Mouse (Mus musculus) left cerebral cortex, adult 11 months (tissue): Measurements from ENCODE around the gene Nppa.

Experiments
- DNase-seq: peaks from one replicate; pipeline ENCODE4 v3.0.0; 2022; ENCODE audit warnings: low spot score

Gene Nppa

GRCm38 (mm10) chr4:148000202-148000772 is at the start of gene Nppa:
Gene Nppa, plus strand, starts transcription at chr4:148000722.
- DNase-seq, result no peak

GRCm38 (mm10) chr4:147953590-147953989 is 46.9 kb upstream of the Nppa start:
- no peak for DNase-seq

GRCm38 (mm10) chr4:147957141-147957540 is 43.4 kb upstream of the Nppa start:
- no peak for DNase-seq

GRCm38 (mm10) chr4:147959881-147960831 is 40.4 kb upstream of the Nppa start:
- no peak for DNase-seq

- no peak for DNase-seq
Measured at GRCm38 (mm10) chr4:147962781-147963180, 37.7 kb upstream of the Nppa start.

GRCm38 (mm10) chr4:147963623-147964022 is 36.9 kb upstream of the Nppa start:
- DNase-seq, result no peak

GRCm38 (mm10) chr4:147965712-147966111 is 34.8 kb upstream of the Nppa start:
- no peak for DNase-seq

- no peak for DNase-seq
Measured at GRCm38 (mm10) chr4:147968816-147969215, 31.7 kb upstream of the Nppa start.

GRCm38 (mm10) chr4:147969337-147969736 is 31.2 kb upstream of the Nppa start:
- no peak for DNase-seq

- DNase-seq, result no peak
Measured at GRCm38 (mm10) chr4:147976237-147976636, 24.3 kb upstream of the Nppa start.

- no peak for DNase-seq
Measured at GRCm38 (mm10) chr4:147977726-147978125, 22.8 kb upstream of the Nppa start.

GRCm38 (mm10) chr4:147978391-147978790 is 22.1 kb upstream of the Nppa start:
- DNase-seq, result no peak

- DNase-seq, result no peak
Measured at GRCm38 (mm10) chr4:147979441-147979860, 21.1 kb upstream of the Nppa start.

- DNase-seq, result no peak
Measured at GRCm38 (mm10) chr4:147985205-147986132, 15.1 kb upstream of the Nppa start, which contains the start of gene Nppb. Gene Nppb, plus strand, starts transcription at chr4:147985788.

- no peak for DNase-seq
Measured at GRCm38 (mm10) chr4:147993571-147994095, 6.9 kb upstream of the Nppa start.

GRCm38 (mm10) chr4:147995311-147995710 is 5.2 kb upstream of the Nppa start:
- DNase-seq, result no peak

GRCm38 (mm10) chr4:148001013-148001789 is 679 bp downstream of the Nppa start:
- no peak for DNase-seq

- no peak for DNase-seq
Measured at GRCm38 (mm10) chr4:148001866-148002265, 1.3 kb downstream of the Nppa start.

GRCm38 (mm10) chr4:148004361-148004760 is 3.8 kb downstream of the Nppa start:
- DNase-seq, result no peak

- peak; percentile 38 for DNase-seq
Measured at GRCm38 (mm10) chr4:148008412-148008811, 7.9 kb downstream of the Nppa start.

- no peak for DNase-seq
Measured at GRCm38 (mm10) chr4:148009641-148010040, 9.1 kb downstream of the Nppa start.
